ENCODE assay signal across 8 mouse cellular contexts in the genomic region with DNA sequence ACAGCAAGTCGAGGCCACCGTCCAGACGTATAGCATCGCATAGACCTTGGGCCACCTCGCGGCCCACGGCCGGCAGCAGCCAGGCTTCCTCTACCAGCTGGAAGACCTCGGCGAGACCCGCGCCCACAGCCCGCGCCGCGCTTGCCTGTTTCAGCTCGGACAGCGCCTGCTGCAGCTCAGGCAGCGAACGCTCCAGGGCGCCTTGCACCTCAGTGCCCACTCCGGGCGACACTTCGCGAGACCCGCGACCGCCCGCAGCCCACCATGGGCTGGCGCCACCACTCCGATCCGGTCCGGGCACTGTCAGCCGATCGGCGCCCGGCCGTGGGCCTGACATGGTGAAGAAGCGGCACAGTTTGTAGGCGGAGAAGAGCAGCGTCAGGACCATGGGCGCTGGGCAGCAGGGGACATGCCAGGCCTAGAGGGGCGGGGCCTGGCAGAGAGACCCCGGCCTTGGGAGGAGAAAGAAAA. TPM values are rescaled to one million over a fixed set of nuclear protein-coding genes. Genes with fewer than 3 reads are reported as not detected.
A peak's percentile ranks its signal among the peaks of the same experiment; 100 is the strongest.
DNase-seq lines count a peak whose midpoint lies in the region; ATAC-seq and TF ChIP-seq lines count a peak whose summit lies in the region.

No protein-coding gene starts in this region.

- TF ChIP-seq CTCF in C2C12 (IDR thresholded peaks at IDR 0.05; ENCODE audit: control insufficient read depth, insufficient read depth, insufficient read length) = no peak
- TF ChIP-seq CTCF in heart, postnatal 0 days (IDR thresholded peaks at IDR 0.05; ENCODE audit: low read depth) = no peak

- peak overlapping the region; percentile 62 for H3ac ChIP-seq in C2C12 (ENCODE audit: control insufficient read depth, insufficient read length, low read depth)
- H3ac ChIP-seq in myocyte (ENCODE audit: control insufficient read depth, insufficient read length) = no peak overlapping the region

- H3K27me3 ChIP-seq in C2C12 (ENCODE audit: control insufficient read depth, insufficient read depth, insufficient read length) (peaks cover 35% of the 10 kb centered on the region), myocyte (ENCODE audit: control insufficient read depth, insufficient read depth, insufficient read length) (peaks cover 32% of the 10 kb centered on the region)
- H3K27me3 ChIP-seq in heart, postnatal 0 days (ENCODE audit: control insufficient read depth, insufficient read depth, low read length) = peaks cover 77% of the 10 kb centered on the region

- ATAC-seq in heart, postnatal 0 days (ENCODE audit: insufficient read depth, low read depth) = no peak; the same call in 1 of the 2 replicates

- 0 out of 2 replicates have a peak, but pooled peaks cover 4% of the 10 kb centered on the region for H3K4me1 ChIP-seq in heart, postnatal 0 days (ENCODE audit: control insufficient read depth, insufficient read depth)

- intact Hi-C loops in left cerebral cortex, postnatal 4 days (cut with DNase I) = no loop called here

- TF ChIP-seq EP300 in heart, postnatal 0 days (IDR thresholded peaks at IDR 0.05; ENCODE audit: low read depth) = no peak

- TF ChIP-seq POLR2A in myocyte (IDR thresholded peaks at IDR 0.05; ENCODE audit: insufficient read length, low read depth) = no peak

- H3K27ac ChIP-seq in heart, postnatal 0 days (ENCODE audit: low read depth) = no peak overlapping the region

- DNase-seq in adrenal gland, adult 18-20 months (ENCODE audit: low spot score in 2 of 2) = peak; percentile 15 to 47
- no peak for DNase-seq in adrenal gland, adult 8-10 months
- DNase-seq in cerebellum, adult 9-10 months = peak; percentile 73
- DNase-seq in heart, postnatal 0 days (ENCODE audit: low spot score) = no peak
- peak; percentile 80 for DNase-seq in left cerebral cortex, postnatal 4 days
- peak; percentile 17 to 46 for DNase-seq in thymus, postnatal 36 days

- under 1% methylated on average over 43 of the region's 44 CpGs for WGBS in heart, postnatal 0 days

- H3K9ac ChIP-seq in heart, postnatal 0 days (replicated peaks; ENCODE audit: low read depth, low read length) = no peak overlapping the region

- no peaks in the 10 kb centered on the region for H3K9me3 ChIP-seq in heart, postnatal 0 days (replicated peaks; ENCODE audit: control insufficient read depth, low read length)

- peak overlapping the region; percentile 21 for H3K4me3 ChIP-seq in C2C12 (ENCODE audit: insufficient read depth, poor library complexity, severe bottlenecking)
- H3K4me3 ChIP-seq in heart, postnatal 0 days (ENCODE audit: low read depth, low read length) = peak overlapping the region; percentile 44
- H3K4me3 ChIP-seq in myocyte = peak overlapping the region; percentile 24

- H3K4me2 ChIP-seq in heart, postnatal 0 days (ENCODE audit: low read depth, low read length) = peak overlapping the region; percentile 69
- H3K4me2 ChIP-seq in myocyte (ENCODE audit: low read depth) = peak overlapping the region; percentile 96

- H3K79me2 ChIP-seq in C2C12 (ENCODE audit: control insufficient read depth, insufficient read depth) = no peaks in the 10 kb centered on the region
- no peaks in the 10 kb centered on the region for H3K79me2 ChIP-seq in myocyte (ENCODE audit: control insufficient read depth, insufficient read depth)

- H3K36me3 ChIP-seq in C2C12 (ENCODE audit: control insufficient read depth, insufficient read depth) (no peaks in the 10 kb centered on the region), myocyte (ENCODE audit: control insufficient read depth, insufficient read depth) (no peaks in the 10 kb centered on the region)
- no peaks in the 10 kb centered on the region for H3K36me3 ChIP-seq in heart, postnatal 0 days (replicated peaks; ENCODE audit: control insufficient read depth, insufficient read depth, low read length)

- no peaks in the 10 kb centered on the region for H3K79me3 ChIP-seq in C2C12 (ENCODE audit: low read depth)

TF ChIP-seq in C2C12, 6 proteins besides CTCF, POLR2A, EP300 and RAD21:
- TF ChIP-seq MYOG (IDR thresholded peaks at IDR 0.05; ENCODE audit: control insufficient read depth, extremely low read depth, insufficient read length) (no peak), CEBPB (IDR thresholded peaks at IDR 0.05; ENCODE audit: low read depth) (no peak), MAX (IDR thresholded peaks at IDR 0.05) (no peak), MYOD1 (IDR thresholded peaks at IDR 0.05; ENCODE audit: control insufficient read depth, insufficient read length, low read depth) (no peak), FOSL1 (IDR thresholded peaks at IDR 0.05; ENCODE audit: insufficient read depth, low read length, poor library complexity, severe bottlenecking) (no peak), USF1 (IDR thresholded peaks at IDR 0.05; ENCODE audit: low read depth) (no peak)

TF ChIP-seq in myocyte, 11 proteins besides CTCF, POLR2A, EP300 and RAD21:
- peak; percentile 89 for TF ChIP-seq REST (IDR thresholded peaks at IDR 0.05; ENCODE audit: insufficient read depth, insufficient read length)
- TF ChIP-seq TCF12 (IDR thresholded peaks at IDR 0.05; ENCODE audit: insufficient read depth, poor library complexity, severe bottlenecking) = no peak

RNA-seq across cellular contexts. Expression of gene Sarm1, which starts 0.4 kb away (rescaled TPM):
- total RNA-seq in adrenal gland, adult 18-20 months (2021) = 1 to 10 TPM; 5.3 to 6.4 TPM
- 10 to 100 TPM in 2 of 4 experiments, 1 to 10 TPM in 2; 6.4 to 15.1 (median 9.0) TPM for total RNA-seq in adrenal gland, adult 8-10 months (2022)
- polyA plus RNA-seq in C2C12 (2012; fragmentation: generic; extraction: Trizol) = 0.19 TPM
- not detected in 2 replicates for total RNA-seq in heart, postnatal 0 days (2014; rRNA removed; ENCODE audit: low replicate concordance)
- not detected in 2 replicates for polyA plus RNA-seq in heart, postnatal 0 days (2015; fragmentation: Nextera tagmentation; extraction: Ambion mirVana)
- total RNA-seq in left cerebral cortex, postnatal 4 days (2021) = 10 to 100 TPM; 69.3 to 71.4 TPM
- 0.17 TPM for polyA plus RNA-seq in myocyte (2012; fragmentation: generic; extraction: Trizol)

RNA-seq across cellular contexts. Expression of gene Vtn, which starts 1.8 kb away (rescaled TPM):
- 1 to 10 TPM; 1.6 to 4.5 TPM for total RNA-seq in adrenal gland, adult 18-20 months (2021)
- 1 to 10 TPM in 2 of 4 experiments, under 1 TPM in 2; 0.66 to 3.2 (median 1.1) TPM for total RNA-seq in adrenal gland, adult 8-10 months (2022)
- polyA plus RNA-seq in C2C12 (2012; fragmentation: generic; extraction: Trizol) = not detected
- total RNA-seq in heart, postnatal 0 days (2014; rRNA removed; ENCODE audit: low replicate concordance) = 0.73 and 2.3 TPM in 2 replicates
- polyA plus RNA-seq in heart, postnatal 0 days (2015; fragmentation: Nextera tagmentation; extraction: Ambion mirVana) = 2.7 and 4.0 TPM in 2 replicates
- 10 to 100 TPM; 60.0 to 67.3 TPM for total RNA-seq in left cerebral cortex, postnatal 4 days (2021)
- not detected for polyA plus RNA-seq in myocyte (2012; fragmentation: generic; extraction: Trizol)

RNA-seq across cellular contexts. Expression of gene Sebox, which starts 6.1 kb away (rescaled TPM):
- total RNA-seq in adrenal gland, adult 18-20 months (2021) = not detected
- not detected for total RNA-seq in adrenal gland, adult 8-10 months (2022)
- 0.02 TPM for polyA plus RNA-seq in C2C12 (2012; fragmentation: generic; extraction: Trizol)
- not detected in 2 replicates for total RNA-seq in heart, postnatal 0 days (2014; rRNA removed; ENCODE audit: low replicate concordance)
- polyA plus RNA-seq in heart, postnatal 0 days (2015; fragmentation: Nextera tagmentation; extraction: Ambion mirVana) = not detected in 2 replicates
- under 1 TPM; 0.26 to 0.30 TPM for total RNA-seq in left cerebral cortex, postnatal 4 days (2021)
- not detected for polyA plus RNA-seq in myocyte (2012; fragmentation: generic; extraction: Trizol)

RNA-seq across cellular contexts. Expression of gene Tmem199, which starts 14.9 kb away (rescaled TPM):
- total RNA-seq in adrenal gland, adult 18-20 months (2021) = 10 to 100 TPM; 27.8 to 28.0 TPM
- 10 to 100 TPM; 27.5 to 36.3 (median 34.5) TPM for total RNA-seq in adrenal gland, adult 8-10 months (2022)
- polyA plus RNA-seq in C2C12 (2012; fragmentation: generic; extraction: Trizol) (41.3 TPM), myocyte (2012; fragmentation: generic; extraction: Trizol) (35.0 TPM)
- 13.1 and 29.9 TPM in 2 replicates for total RNA-seq in heart, postnatal 0 days (2014; rRNA removed; ENCODE audit: low replicate concordance)
- polyA plus RNA-seq in heart, postnatal 0 days (2015; fragmentation: Nextera tagmentation; extraction: Ambion mirVana) = 35.0 and 36.4 TPM in 2 replicates
- total RNA-seq in left cerebral cortex, postnatal 4 days (2021) = 10 to 100 TPM; 35.6 to 35.7 TPM

RNA-seq across cellular contexts. Expression of gene Poldip2, which starts 14.9 kb away (rescaled TPM):
- total RNA-seq in adrenal gland, adult 18-20 months (2021) = 100 to 1,000 TPM; 153 to 166 TPM
- 100 to 1,000 TPM; 129 to 171 (median 150) TPM for total RNA-seq in adrenal gland, adult 8-10 months (2022)
- polyA plus RNA-seq in C2C12 (2012; fragmentation: generic; extraction: Trizol) (111 TPM), myocyte (2012; fragmentation: generic; extraction: Trizol) (103 TPM)
- 225 and 247 TPM in 2 replicates for total RNA-seq in heart, postnatal 0 days (2014; rRNA removed; ENCODE audit: low replicate concordance)
- 209 and 214 TPM in 2 replicates for polyA plus RNA-seq in heart, postnatal 0 days (2015; fragmentation: Nextera tagmentation; extraction: Ambion mirVana)
- 100 to 1,000 TPM; 113 to 118 TPM for total RNA-seq in left cerebral cortex, postnatal 4 days (2021)

Comparison
In these comparisons a context has a peak if more than half of its experiments do, and no peak if none do; other contexts are left out.
1. DNase-seq: peak in adrenal gland, adult 18-20 months (2 of 2), cerebellum, adult 9-10 months (single experiment), left cerebral cortex, postnatal 4 days (single experiment) and thymus, postnatal 36 days (2 of 2); none in adrenal gland, adult 8-10 months (single experiment) and heart, postnatal 0 days (single experiment).
2. RNA of gene Sarm1, which starts 0.4 kb away (total RNA-seq): 69.3 to 71.4 TPM in left cerebral cortex, postnatal 4 days; 6.4 to 15.1 TPM in adrenal gland, adult 8-10 months, 5.3 to 6.4 TPM in adrenal gland, adult 18-20 months and not detected in heart, postnatal 0 days; every median in the first group is over 4 times any median in the second.
3. RNA of gene Vtn, which starts 1.8 kb away (total RNA-seq): 60.0 to 67.3 TPM in left cerebral cortex, postnatal 4 days; 1.6 to 4.5 TPM in adrenal gland, adult 18-20 months, 0.66 to 3.2 TPM in adrenal gland, adult 8-10 months and 0.73 to 2.3 TPM in heart, postnatal 0 days; every median in the first group is over 10 times any median in the second.
4. Peak in every context shown above with its lines, with median percentiles within 50 percentile points of each other: H3K4me3 ChIP-seq.